Mouse (Mus musculus): Measurements from ENCODE around the gene Pik3ap1.

DNA sequence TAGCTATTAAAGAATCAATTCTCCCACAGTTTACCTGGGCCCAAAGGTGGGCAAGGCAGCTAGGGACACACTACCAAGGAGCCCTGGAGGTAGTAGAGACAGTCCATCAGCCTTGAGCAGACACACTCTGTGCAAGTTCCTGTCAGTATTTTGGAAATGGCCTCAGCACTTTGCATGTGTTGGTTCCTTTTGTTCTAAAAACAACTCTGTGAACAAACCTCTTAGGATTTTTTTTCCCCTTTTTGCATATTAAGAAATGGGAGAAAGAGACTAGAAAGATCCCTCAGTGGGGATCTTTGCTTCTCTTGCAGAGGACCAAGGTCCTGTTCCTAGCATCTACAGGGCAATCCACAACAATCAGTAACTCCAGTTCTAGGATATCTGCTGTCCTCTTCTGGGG, 61.1 kb downstream of the Pik3ap1 start:
- TF ChIP-seq CTCF (IDR thresholded peaks at IDR 0.05; ENCODE audit: low read depth): no peak
- TF ChIP-seq EP300 (optimal IDR thresholded peaks at IDR 0.05): no peak

All from stomach, postnatal 0 days (tissue).